Mouse (Mus musculus): ENCODE results near the gene Metap1. TPM values are rescaled to one million over a fixed set of nuclear protein-coding genes. Genes with fewer than 3 reads are reported as not detected.

Gene Metap1
- polyA plus RNA-seq, 1 experiment from 2014 or later: 48.0 TPM

DNA sequence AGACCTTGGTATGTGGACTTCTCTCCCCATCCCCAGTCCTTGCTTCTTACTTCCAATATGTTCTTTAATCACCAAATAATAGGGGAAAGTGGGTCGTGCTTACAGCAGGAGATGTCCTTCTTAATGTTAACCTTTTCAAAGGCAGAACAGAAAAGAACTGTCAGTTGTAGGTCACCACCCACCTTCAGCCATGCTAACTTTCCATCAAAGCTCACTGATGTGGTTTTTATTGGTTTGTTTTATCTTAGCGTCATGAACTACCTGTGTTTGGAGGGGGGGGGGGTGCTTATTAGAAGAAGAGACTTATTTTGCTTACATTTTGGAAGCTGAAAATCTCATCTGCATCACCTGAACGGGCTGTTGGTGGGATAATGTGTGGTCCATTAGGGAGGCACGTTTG is 65.1 kb downstream of the Metap1 start:
- no peaks in the 10 kb centered on the region for H3K9me3 ChIP-seq (replicated peaks; ENCODE audit: control insufficient read depth, low read length)
- H3K4me2 ChIP-seq: no peak overlapping the region
- no peaks in the 10 kb centered on the region for H3K36me3 ChIP-seq (ENCODE audit: control insufficient read depth, insufficient read depth, low read length)
- no peak overlapping the region for H3K27ac ChIP-seq (ENCODE audit: low read depth, low read length)
- 63% methylated on average over 4 of the region's 4 CpGs for WGBS (ENCODE audit: insufficient replicate concordance)
- no peak overlapping the region for H3K4me3 ChIP-seq (ENCODE audit: low read depth, low read length)
- no peak overlapping the region for H3K9ac ChIP-seq (ENCODE audit: low read depth, low read length)
- no peaks in the 10 kb centered on the region for H3K4me1 ChIP-seq (ENCODE audit: control insufficient read depth, insufficient read depth, low read length)
- H3K27me3 ChIP-seq (ENCODE audit: control insufficient read depth, insufficient read depth, low read length): no peaks in the 10 kb centered on the region
- ATAC-seq (replicated peaks; ENCODE audit: insufficient number of reproducible peaks, low FRiP score, low TSS enrichment): no peak

DNA sequence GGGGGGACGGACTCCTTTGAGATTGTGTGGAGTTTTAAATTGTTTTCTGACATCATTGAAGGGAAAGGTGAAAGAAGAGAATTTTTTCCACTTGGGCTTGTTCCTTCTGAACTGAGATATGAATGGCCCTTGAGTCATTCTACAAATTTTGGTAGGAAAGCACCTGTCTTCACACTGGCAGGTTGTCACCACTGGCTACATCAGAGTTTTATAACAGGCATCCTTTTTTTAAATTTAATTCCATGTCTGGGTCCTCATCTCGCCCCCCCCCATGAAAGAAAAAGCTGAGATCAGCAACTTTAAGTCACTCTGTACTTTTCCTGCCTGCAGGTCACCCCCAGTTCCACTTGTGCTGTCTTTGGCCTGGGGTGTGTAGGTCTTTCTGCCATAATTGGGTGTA is 65.7 kb downstream of the Metap1 start:
- ATAC-seq (replicated peaks; ENCODE audit: insufficient number of reproducible peaks, low FRiP score, low TSS enrichment): no peak
- Histone ChIP-seq H3K4me2 (no peak overlapping the region), H3K4me3 (ENCODE audit: low read depth, low read length) (no peak overlapping the region), H3K4me1 (ENCODE audit: control insufficient read depth, insufficient read depth, low read length) (no peaks in the 10 kb centered on the region), H3K27ac (ENCODE audit: low read depth, low read length) (no peak overlapping the region), H3K27me3 (ENCODE audit: control insufficient read depth, insufficient read depth, low read length) (no peaks in the 10 kb centered on the region), H3K36me3 (ENCODE audit: control insufficient read depth, insufficient read depth, low read length) (no peaks in the 10 kb centered on the region), H3K9me3 (replicated peaks; ENCODE audit: control insufficient read depth, low read length) (no peaks in the 10 kb centered on the region), H3K9ac (ENCODE audit: low read depth, low read length) (no peak overlapping the region)
- 66% methylated on average over 2 of the region's 2 CpGs for WGBS (ENCODE audit: insufficient replicate concordance)

DNA sequence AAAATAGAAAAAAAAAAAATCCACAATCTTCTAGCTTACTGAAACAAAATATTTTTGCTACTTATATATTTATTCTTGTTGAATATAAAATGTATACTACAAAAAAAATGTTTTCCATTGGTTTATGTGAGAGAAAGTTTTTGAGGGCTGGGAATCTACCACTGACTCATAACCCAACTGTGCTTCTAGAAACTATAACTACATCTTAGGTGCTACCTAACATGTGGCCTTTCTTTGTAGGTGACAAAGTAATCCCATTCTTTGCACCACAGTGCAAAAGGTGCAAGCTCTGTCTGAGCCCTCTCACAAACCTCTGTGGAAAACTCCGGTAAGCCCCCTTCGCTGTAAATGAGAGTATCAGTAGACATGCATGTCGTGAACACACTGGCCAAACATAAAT is 68.9 kb downstream of the Metap1 start:
- 92% methylated on average over 3 of the region's 3 CpGs for WGBS (ENCODE audit: insufficient replicate concordance)
- Histone ChIP-seq H3K4me3 (ENCODE audit: low read depth, low read length) (no peak overlapping the region), H3K27ac (ENCODE audit: low read depth, low read length) (no peak overlapping the region), H3K4me1 (ENCODE audit: control insufficient read depth, insufficient read depth, low read length) (no peaks in the 10 kb centered on the region), H3K36me3 (ENCODE audit: control insufficient read depth, insufficient read depth, low read length) (no peaks in the 10 kb centered on the region), H3K9ac (ENCODE audit: low read depth, low read length) (no peak overlapping the region), H3K27me3 (ENCODE audit: control insufficient read depth, insufficient read depth, low read length) (no peaks in the 10 kb centered on the region), H3K4me2 (no peak overlapping the region), H3K9me3 (replicated peaks; ENCODE audit: control insufficient read depth, low read length) (no peaks in the 10 kb centered on the region)
- ATAC-seq (replicated peaks; ENCODE audit: insufficient number of reproducible peaks, low FRiP score, low TSS enrichment): no peak

DNA sequence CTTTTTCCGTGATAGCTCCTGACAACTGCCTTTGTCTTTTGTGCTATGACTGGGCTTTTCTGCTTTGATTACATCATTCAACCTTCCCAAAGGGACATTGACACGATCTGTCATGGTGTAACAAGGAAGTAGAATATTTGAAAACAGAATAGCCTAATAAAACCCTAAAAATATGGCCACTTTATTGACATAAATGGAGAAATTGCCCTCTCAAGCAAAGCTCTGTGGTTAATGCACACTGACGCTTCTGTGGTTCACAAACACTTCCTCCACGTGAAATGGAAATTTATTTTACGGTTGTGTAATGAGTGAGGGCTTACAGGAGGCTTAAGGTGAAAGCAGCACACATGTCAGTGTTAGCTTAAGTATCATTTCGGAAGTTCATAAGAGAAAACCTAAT is 69.9 kb downstream of the Metap1 start:
- Histone ChIP-seq H3K4me2 (no peak overlapping the region), H3K27ac (ENCODE audit: low read depth, low read length) (no peak overlapping the region), H3K4me1 (ENCODE audit: control insufficient read depth, insufficient read depth, low read length) (no peaks in the 10 kb centered on the region), H3K27me3 (ENCODE audit: control insufficient read depth, insufficient read depth, low read length) (no peaks in the 10 kb centered on the region), H3K4me3 (ENCODE audit: low read depth, low read length) (no peak overlapping the region), H3K36me3 (ENCODE audit: control insufficient read depth, insufficient read depth, low read length) (no peaks in the 10 kb centered on the region), H3K9ac (ENCODE audit: low read depth, low read length) (no peak overlapping the region), H3K9me3 (replicated peaks; ENCODE audit: control insufficient read depth, low read length) (no peaks in the 10 kb centered on the region)
- ATAC-seq (replicated peaks; ENCODE audit: insufficient number of reproducible peaks, low FRiP score, low TSS enrichment): no peak
- 75% methylated on average over 6 of the region's 6 CpGs for WGBS (ENCODE audit: insufficient replicate concordance)

DNA sequence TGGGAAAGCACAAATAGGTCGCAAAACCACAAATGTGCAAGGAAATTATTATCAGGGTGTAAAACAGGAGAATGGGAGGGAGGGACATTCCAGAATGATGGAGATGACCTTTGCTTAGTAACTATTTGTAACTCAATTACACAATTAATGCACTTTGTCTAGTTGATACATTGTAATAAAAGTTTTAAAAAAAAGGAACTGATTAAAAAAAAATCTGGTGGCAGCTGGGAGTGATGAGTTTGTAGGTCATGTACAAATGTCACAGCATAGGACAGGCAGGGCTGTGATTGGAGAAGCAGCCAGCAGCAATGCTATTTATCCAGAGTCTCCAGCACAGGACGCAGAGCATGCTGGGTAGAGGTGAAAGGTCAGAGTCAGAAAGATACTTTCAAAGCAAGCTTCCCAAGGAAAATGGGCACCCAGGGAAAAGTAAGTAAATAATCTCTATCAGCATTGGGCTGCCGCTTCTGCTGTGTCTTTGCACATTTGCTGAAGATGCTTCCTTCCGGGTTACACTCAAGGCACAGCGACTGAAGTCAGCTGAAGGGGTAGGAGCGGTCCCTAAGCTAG is 74.1 kb downstream of the Metap1 start, which contains the start of gene Adh4:
Gene Adh4, plus strand, starts transcription at position 346 of the 570 bp plus-strand sequence.
- Histone ChIP-seq H3K9me3 (replicated peaks; ENCODE audit: control insufficient read depth, low read length) (no peaks in the 10 kb centered on the region), H3K36me3 (ENCODE audit: control insufficient read depth, insufficient read depth, low read length) (no peaks in the 10 kb centered on the region), H3K27ac (ENCODE audit: low read depth, low read length) (no peak within 1 kb of the TSS), H3K27me3 (ENCODE audit: control insufficient read depth, insufficient read depth, low read length) (no peaks in the 10 kb centered on the region), H3K4me1 (ENCODE audit: control insufficient read depth, insufficient read depth, low read length) (no peaks in the 10 kb centered on the region), H3K4me3 (ENCODE audit: low read depth, low read length) (no peak within 1 kb of the TSS), H3K9ac (ENCODE audit: low read depth, low read length) (no peak within 1 kb of the TSS), H3K4me2 (no peak within 1 kb of the TSS)
- ATAC-seq (replicated peaks; ENCODE audit: insufficient number of reproducible peaks, low FRiP score, low TSS enrichment): no peak
- WGBS (ENCODE audit: insufficient replicate concordance): 74% methylated on average over 6 of the region's 6 CpGs

DNA sequence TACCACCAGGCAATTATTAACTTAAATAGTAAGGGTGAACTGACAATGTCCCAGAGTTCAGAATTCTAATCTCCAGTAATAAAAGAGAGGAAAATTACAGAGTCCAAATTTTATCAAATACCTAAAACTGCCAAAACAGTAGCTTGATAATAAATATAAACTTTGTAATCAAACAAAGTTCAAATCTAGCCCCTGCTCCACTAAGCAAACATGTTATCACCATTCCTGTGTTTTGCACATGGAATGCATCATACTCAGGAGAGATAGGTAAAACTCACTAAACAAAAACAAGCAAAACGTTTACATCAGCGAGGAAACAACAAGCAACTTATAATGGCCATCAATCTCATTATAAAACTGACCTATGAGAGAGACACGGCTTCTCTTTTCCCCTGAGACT is 79.1 kb downstream of the Metap1 start:
- 76% methylated on average over 3 of the region's 3 CpGs for WGBS (ENCODE audit: insufficient replicate concordance)
- Histone ChIP-seq H3K27ac (ENCODE audit: low read depth, low read length) (no peak overlapping the region), H3K4me1 (ENCODE audit: control insufficient read depth, insufficient read depth, low read length) (no peaks in the 10 kb centered on the region), H3K4me2 (no peak overlapping the region), H3K27me3 (ENCODE audit: control insufficient read depth, insufficient read depth, low read length) (no peaks in the 10 kb centered on the region), H3K36me3 (ENCODE audit: control insufficient read depth, insufficient read depth, low read length) (no peaks in the 10 kb centered on the region), H3K9ac (ENCODE audit: low read depth, low read length) (no peak overlapping the region), H3K9me3 (replicated peaks; ENCODE audit: control insufficient read depth, low read length) (no peaks in the 10 kb centered on the region), H3K4me3 (ENCODE audit: low read depth, low read length) (no peak overlapping the region)
- ATAC-seq (replicated peaks; ENCODE audit: insufficient number of reproducible peaks, low FRiP score, low TSS enrichment): no peak

DNA sequence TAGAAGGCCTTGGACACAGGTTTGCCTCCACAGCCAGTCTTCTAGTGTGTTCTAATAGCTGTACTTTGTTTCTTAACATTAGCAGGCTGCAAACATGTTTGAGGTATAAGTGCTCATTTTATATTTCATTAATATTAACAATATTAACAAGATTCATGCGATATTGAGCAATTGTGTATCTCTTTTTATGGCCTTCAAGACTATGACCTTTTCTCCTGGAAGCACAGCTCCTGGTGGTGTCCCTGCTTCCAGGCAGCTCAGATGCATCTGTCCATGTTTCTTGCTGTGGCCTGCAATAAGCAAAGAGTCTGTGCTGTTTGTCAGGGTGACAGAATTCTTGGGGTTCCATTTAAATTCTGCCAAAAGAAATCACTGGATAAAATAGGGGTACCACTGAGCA is 79.7 kb downstream of the Metap1 start:
- no peak overlapping the region for H3K4me2 ChIP-seq
- H3K27ac ChIP-seq (ENCODE audit: low read depth, low read length): no peak overlapping the region
- H3K4me3 ChIP-seq (ENCODE audit: low read depth, low read length): no peak overlapping the region
- no peak overlapping the region for H3K9ac ChIP-seq (ENCODE audit: low read depth, low read length)
- 63% methylated on average over 1 of the region's 1 CpGs for WGBS (ENCODE audit: insufficient replicate concordance)
- no peaks in the 10 kb centered on the region for H3K9me3 ChIP-seq (replicated peaks; ENCODE audit: control insufficient read depth, low read length)
- H3K27me3 ChIP-seq (ENCODE audit: control insufficient read depth, insufficient read depth, low read length): no peaks in the 10 kb centered on the region
- H3K36me3 ChIP-seq (ENCODE audit: control insufficient read depth, insufficient read depth, low read length): no peaks in the 10 kb centered on the region
- ATAC-seq (replicated peaks; ENCODE audit: insufficient number of reproducible peaks, low FRiP score, low TSS enrichment): no peak
- H3K4me1 ChIP-seq (ENCODE audit: control insufficient read depth, insufficient read depth, low read length): no peaks in the 10 kb centered on the region

MicroRNA genes within 50 kb of the gene (microRNA counts, 519-probe panel; counts per million panel counts)
- 32.2 counts per million for microRNA mmu-miR-1956

Small RNA genes lying within 50 kb of the gene (microRNA-seq; reads per million reads assigned to microRNA genes)
- 0.41 reads per million for gene Mir1956 (ENCODE audit: borderline number of aligned reads)

Other genes with a start within 250 kb of the Metap1 start
- gene Adh1, start 228.5 kb downstream of the Metap1 start, polyA plus RNA-seq (2014; fragmentation: Nextera tagmentation; extraction: Ambion mirVana): 0.93 and 1.5 TPM in 2 replicates
- not detected in 2 replicates for gene Adh6a, start 176.2 kb downstream of the Metap1 start, polyA plus RNA-seq (2014; fragmentation: Nextera tagmentation; extraction: Ambion mirVana)
- 1.9 and 2.4 TPM in 2 replicates for gene Adh6b, start 147.7 kb downstream of the Metap1 start, polyA plus RNA-seq (2014; fragmentation: Nextera tagmentation; extraction: Ambion mirVana)
- not detected in 2 replicates for gene Adh4, start 74.0 kb downstream of the Metap1 start, polyA plus RNA-seq (2014; fragmentation: Nextera tagmentation; extraction: Ambion mirVana)
- 166 and 176 TPM in 2 replicates for gene Adh5, start 46.4 kb downstream of the Metap1 start, polyA plus RNA-seq (2014; fragmentation: Nextera tagmentation; extraction: Ambion mirVana)
- 323 and 330 TPM in 2 replicates for gene Eif4e, start 36.7 kb upstream of the Metap1 start, polyA plus RNA-seq (2014; fragmentation: Nextera tagmentation; extraction: Ambion mirVana)